In the genomic region with DNA sequence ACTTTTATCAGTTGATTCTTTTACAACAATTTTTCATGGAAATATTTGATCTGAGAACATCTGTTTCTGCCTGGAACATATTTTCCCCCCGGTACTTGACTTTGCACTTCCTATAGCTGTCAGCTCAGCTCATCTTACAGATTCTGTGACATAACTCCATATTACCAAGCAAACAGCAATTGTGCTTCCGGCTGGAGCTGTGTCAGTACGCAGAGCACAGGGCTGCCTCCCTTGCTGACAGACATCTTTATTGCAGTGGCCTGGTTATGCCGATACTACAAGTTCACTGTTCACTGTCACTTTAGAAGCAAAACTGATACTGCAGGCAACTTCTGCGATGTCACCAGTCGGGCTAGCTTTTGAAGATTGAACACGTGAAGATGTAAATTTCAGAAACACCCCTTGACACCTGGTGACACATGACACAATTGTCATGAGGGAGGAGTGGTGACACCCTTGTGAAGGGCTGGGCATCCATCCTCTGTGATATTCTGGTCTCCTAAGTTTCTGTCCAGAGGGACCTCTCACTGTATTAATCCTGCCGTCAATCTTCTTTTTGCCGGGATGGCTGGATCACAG, we compare ENCODE assay signal across 28 mouse cellular contexts.
A peak's percentile ranks its signal among the peaks of the same experiment; 100 is the strongest.
DNase-seq lines count a peak whose midpoint lies in the region; ATAC-seq and TF ChIP-seq lines count a peak whose summit lies in the region.
"Had no signal": no experiment of that assay in that cellular context is flagged by ENCODE, and none has a peak within 500 bp of the region (broad histone marks: within the 10 kb centered on the region; RNA-seq: fewer than 3 reads in every experiment).

No protein-coding gene starts in this region.

- intact Hi-C loops in heart, adult 2 months (cut with DNase I) = loop anchor here (5.0 kb wide), 1 partner anchor 46 kb away; no protein-coding TSS in a partner anchor

- DNase-seq in heart, adult 2 months = no peak
- peak; percentile 42 for DNase-seq in limb, embryonic 14.5 days (ENCODE audit: low spot score)
- DNase-seq in limb, embryonic 10.5 days (ENCODE audit: low spot score) = no peak
- DNase-seq in naive thymus-derived CD4-positive, alpha-beta T cell, adult 2 months (ENCODE audit: low read depth) = peak; percentile 71
- DNase-seq in left cerebral cortex, adult 11 months (ENCODE audit: low spot score) = no peak
- no peak for DNase-seq in ovary, adult 18-20 months (ENCODE audit: low spot score)
- DNase-seq: adrenal gland, postnatal 14 days; cerebellum, adult 11-12 months; cerebellum, adult 9-11 months; gastrocnemius, postnatal 10 days; heart, postnatal 36 days; kidney, adult 18-20 months; liver, embryonic 13.5 days; lung, adult 18-20 months; lung, postnatal 10 days; thymus, postnatal 4 days had no signal

- no peaks in the 10 kb centered on the region for H3K9me3 ChIP-seq in heart, embryonic 11.5 days (replicated peaks; ENCODE audit: control insufficient read depth, low read length)
- no peaks in the 10 kb centered on the region for H3K9me3 ChIP-seq in limb, embryonic 14.5 days (ENCODE audit: control insufficient read depth, low read length)
- H3K9me3 ChIP-seq in limb, embryonic 10.5 days (replicated peaks) = no peaks in the 10 kb centered on the region
- H3K9me3 ChIP-seq: embryonic facial prominence, embryonic 13.5 days; forebrain, embryonic 12.5 days; G1E; heart, embryonic 15.5 days; hindbrain, embryonic 12.5 days; limb, embryonic 15.5 days; liver, embryonic 13.5 days; neural tube, embryonic 13.5 days had no signal

- H3K4me3 ChIP-seq in heart, embryonic 11.5 days (ENCODE audit: low read depth, low read length) = no peak overlapping the region
- no peak overlapping the region for H3K4me3 ChIP-seq in heart, adult 2 months
- H3K4me3 ChIP-seq in limb, embryonic 14.5 days (replicated peaks; ENCODE audit: low read length) = no peak overlapping the region
- H3K4me3 ChIP-seq in limb, embryonic 10.5 days = no peak overlapping the region
- H3K4me3 ChIP-seq: embryonic facial prominence, embryonic 13.5 days; erythroblast, embryonic 14.5 days; forebrain, embryonic 12.5 days; heart, embryonic 15.5 days; hindbrain, embryonic 12.5 days; limb, embryonic 15.5 days; liver, embryonic 13.5 days; neural tube, embryonic 13.5 days had no signal

- H3K27me3 ChIP-seq in heart, embryonic 11.5 days (ENCODE audit: control insufficient read depth, insufficient read depth, low read length) = no peaks in the 10 kb centered on the region
- H3K27me3 ChIP-seq in heart, adult 2 months (ENCODE audit: control insufficient read depth, insufficient read depth, low read length) = no peaks in the 10 kb centered on the region
- H3K27me3 ChIP-seq in limb, embryonic 14.5 days (ENCODE audit: control insufficient read depth, insufficient read depth, low read length) = no peaks in the 10 kb centered on the region
- no peaks in the 10 kb centered on the region for H3K27me3 ChIP-seq in limb, embryonic 10.5 days (ENCODE audit: low read depth, poor library complexity, severe bottlenecking)
- H3K27me3 ChIP-seq: embryonic facial prominence, embryonic 13.5 days; forebrain, embryonic 12.5 days; heart, embryonic 15.5 days; hindbrain, embryonic 12.5 days; limb, embryonic 15.5 days; liver, embryonic 13.5 days; neural tube, embryonic 13.5 days had no signal

- peaks cover 8% of the 10 kb centered on the region; the same call in 1 of the 2 replicates for H3K4me1 ChIP-seq in heart, embryonic 11.5 days (ENCODE audit: control insufficient read depth, insufficient read depth, low read length)
- peaks cover 3% of the 10 kb centered on the region for H3K4me1 ChIP-seq in heart, adult 2 months (ENCODE audit: control insufficient read depth, insufficient read depth, low read length)
- H3K4me1 ChIP-seq in limb, embryonic 14.5 days (ENCODE audit: control insufficient read depth, insufficient read depth, low read length) = peaks cover 3% of the 10 kb centered on the region; the same call in 1 of the 2 replicates
- no peaks in the 10 kb centered on the region for H3K4me1 ChIP-seq in limb, embryonic 10.5 days
- H3K4me1 ChIP-seq: embryonic facial prominence, embryonic 13.5 days; liver, embryonic 13.5 days had no signal

- WGBS in heart, embryonic 11.5 days (ENCODE audit: insufficient replicate concordance) = 39% methylated on average over 9 of the region's 9 CpGs
- 42% methylated on average over 9 of the region's 9 CpGs for WGBS in heart, adult 2 months
- WGBS in limb, embryonic 14.5 days = 43% methylated on average over 9 of the region's 9 CpGs
- 71% methylated on average over 9 of the region's 9 CpGs for WGBS in limb, embryonic 10.5 days

- no peak for TF ChIP-seq EP300 in heart, adult 2 months (IDR thresholded peaks at IDR 0.05; ENCODE audit: insufficient read depth, low read depth, low read length)

- H3K36me3 ChIP-seq in heart, embryonic 11.5 days (ENCODE audit: control insufficient read depth, insufficient read depth, low read length) = no peaks in the 10 kb centered on the region
- H3K36me3 ChIP-seq in heart, adult 2 months (ENCODE audit: control insufficient read depth, insufficient read depth, low read length) = no peaks in the 10 kb centered on the region
- H3K36me3 ChIP-seq in limb, embryonic 14.5 days (ENCODE audit: control insufficient read depth, insufficient read depth, low read length) = no peaks in the 10 kb centered on the region
- no peaks in the 10 kb centered on the region for H3K36me3 ChIP-seq in limb, embryonic 10.5 days
- H3K36me3 ChIP-seq: embryonic facial prominence, embryonic 13.5 days; forebrain, embryonic 12.5 days; G1E; heart, embryonic 15.5 days; hindbrain, embryonic 12.5 days; limb, embryonic 15.5 days; liver, embryonic 13.5 days; neural tube, embryonic 13.5 days had no signal

- H3K27ac ChIP-seq in heart, embryonic 11.5 days (ENCODE audit: low read depth, low read length) = no peak overlapping the region
- H3K27ac ChIP-seq in heart, adult 2 months = no peak overlapping the region
- no peak overlapping the region for H3K27ac ChIP-seq in limb, embryonic 14.5 days (replicated peaks; ENCODE audit: low read depth, low read length)
- no peak overlapping the region for H3K27ac ChIP-seq in limb, embryonic 10.5 days
- H3K27ac ChIP-seq: embryonic facial prominence, embryonic 13.5 days; forebrain, embryonic 12.5 days; heart, embryonic 15.5 days; hindbrain, embryonic 12.5 days; limb, embryonic 15.5 days; liver, embryonic 13.5 days; neural tube, embryonic 13.5 days had no signal

- H3K4me2 ChIP-seq in heart, embryonic 11.5 days = 0 out of 2 replicates have a peak overlapping the region, but pooled peaks have one; percentile 11
- H3K4me2 ChIP-seq in limb, embryonic 14.5 days (replicated peaks; ENCODE audit: low read depth, low read length, severe bottlenecking) = no peak overlapping the region
- H3K4me2 ChIP-seq: embryonic facial prominence, embryonic 13.5 days; forebrain, embryonic 12.5 days; heart, embryonic 15.5 days; hindbrain, embryonic 12.5 days; limb, embryonic 15.5 days; liver, embryonic 13.5 days; midbrain, embryonic 11.5 days; neural tube, embryonic 13.5 days had no signal

- no peak overlapping the region for H3K9ac ChIP-seq in heart, embryonic 11.5 days (ENCODE audit: low read depth, low read length)
- no peak overlapping the region for H3K9ac ChIP-seq in heart, adult 2 months (ENCODE audit: low read depth, low read length)
- no peak overlapping the region for H3K9ac ChIP-seq in limb, embryonic 14.5 days (ENCODE audit: low read depth, low read length, severe bottlenecking)
- H3K9ac ChIP-seq: embryonic facial prominence, embryonic 13.5 days; forebrain, embryonic 12.5 days; heart, embryonic 15.5 days; hindbrain, embryonic 12.5 days; limb, embryonic 15.5 days; liver, embryonic 13.5 days; neural tube, embryonic 13.5 days had no signal

- TF ChIP-seq CTCF in heart, adult 2 months (IDR thresholded peaks at IDR 0.05) = no peak

- no peak for ATAC-seq in heart, embryonic 11.5 days (replicated peaks; ENCODE audit: insufficient number of reproducible peaks, low FRiP score, low TSS enrichment)
- no peak for ATAC-seq in limb, embryonic 14.5 days (ENCODE audit: low FRiP score, low read depth)
- ATAC-seq in CD4-positive, CD25-positive, alpha-beta regulatory T cell, adult 4 months = peak; percentile 13
- ATAC-seq: midbrain, embryonic 16.5 days had no signal

- TF ChIP-seq POLR2A in heart, adult 2 months (IDR thresholded peaks at IDR 0.05; ENCODE audit: insufficient read depth, low read depth, low read length) = no peak
- no peak for TF ChIP-seq POLR2A in limb, embryonic 14.5 days (IDR thresholded peaks at IDR 0.05; ENCODE audit: borderline replicate concordance, extremely low read depth, insufficient read depth, insufficient read length)

- no peaks in the 10 kb centered on the region for H3K79me2 ChIP-seq in heart, adult 2 months (replicated peaks; ENCODE audit: control insufficient read depth, insufficient read depth, low read length)

Comparison
In these comparisons a context has a peak if more than half of its experiments do, and no peak if none do; other contexts are left out.
1. DNase-seq: peak in limb, embryonic 14.5 days (single experiment) and naive thymus-derived CD4-positive, alpha-beta T cell, adult 2 months (single experiment); none in heart, adult 2 months (0 of 2), limb, embryonic 10.5 days (single experiment), left cerebral cortex, adult 11 months (single experiment) and ovary, adult 18-20 months (single experiment).